ENCODE assay signal across 8 mouse cellular contexts in genomic region chr15:90223969-90224750, GRCm38 (mm10). TPM values are rescaled to one million over a fixed set of nuclear protein-coding genes. Genes with fewer than 3 reads are reported as not detected.
DNase-seq lines count a peak whose midpoint lies in the region; ATAC-seq lines count a peak whose summit lies in the region.

Gene Alg10b, plus strand, starts transcription at chr15:90224311.

- peak within 1 kb of the TSS; percentile 96 for H3K27ac ChIP-seq in hindbrain, embryonic 10.5 days

- H3K4me3 ChIP-seq in hindbrain, embryonic 10.5 days = peak within 1 kb of the TSS; percentile 92

- peak; percentile 96 for DNase-seq in MN1 (ENCODE audit: low spot score)
- DNase-seq in cerebellum, adult 9-10 months = peak; percentile 80
- DNase-seq in hindbrain, embryonic 10.5 days (ENCODE audit: low spot score) = peak; percentile 93
- DNase-seq in layer of hippocampus, postnatal 10 days (ENCODE audit: low spot score in 2 of 2) = peak; percentile 76 to 85
- DNase-seq in lung, postnatal 10 days = peak; percentile 91
- DNase-seq in ovary, postnatal 36 days (ENCODE audit: low spot score) = peak; percentile 80
- peak; percentile 79 for DNase-seq in thymus, postnatal 25 days

- peaks cover 15% of the 10 kb centered on the region for H3K4me1 ChIP-seq in hindbrain, embryonic 10.5 days (replicated peaks)

- peak; percentile 99 for ATAC-seq in frontal cortex, adult (ENCODE audit: low TSS enrichment)

- H3K27me3 ChIP-seq in hindbrain, embryonic 10.5 days (ENCODE audit: insufficient read depth, poor library complexity, severe bottlenecking) = no peaks in the 10 kb centered on the region

- no peaks in the 10 kb centered on the region for H3K9me3 ChIP-seq in hindbrain, embryonic 10.5 days

- under 1% methylated on average over 59 of the region's 59 CpGs for WGBS in hindbrain, embryonic 10.5 days

- H3K36me3 ChIP-seq in hindbrain, embryonic 10.5 days = peaks cover 34% of the 10 kb centered on the region

RNA-seq across cellular contexts. Expression of gene Alg10b, which starts in this region (rescaled TPM):
- 30.9 and 36.4 TPM in 2 replicates for polyA plus RNA-seq in hindbrain, embryonic 10.5 days (2016; fragmentation: Nextera tagmentation; extraction: Ambion mirVana)
- total RNA-seq in layer of hippocampus, postnatal 10 days (2021) = 10 to 100 TPM; 33.9 to 35.3 TPM

Comparison
In these comparisons a context has a peak if more than half of its experiments do, and no peak if none do; other contexts are left out.
1. Peak in every context shown above with its lines: DNase-seq, ATAC-seq, H3K4me3 ChIP-seq and H3K27ac ChIP-seq.